Mouse (Mus musculus): ENCODE results near the gene Hist4h4. TPM values are rescaled to one million over a fixed set of nuclear protein-coding genes. Genes with fewer than 3 reads are reported as not detected.
A peak's percentile ranks its signal among the peaks of the same experiment; 100 is the strongest.

Hist4h4 gene
- polyA plus RNA-seq (2016; fragmentation: Nextera tagmentation; extraction: Ambion mirVana): 0.47 and 0.64 TPM in 2 replicates

- under 1% methylated on average over 50 of the region's 50 CpGs for WGBS
- Histone ChIP-seq H3K9me3 (no peaks in the 10 kb centered on the region), H3K4me3 (peak within 1 kb of the TSS; percentile 74), H3K27ac (replicated peaks) (peak within 1 kb of the TSS; percentile 99), H3K36me3 (replicated peaks) (no peaks in the 10 kb centered on the region), H3K27me3 (replicated peaks; ENCODE audit: low read depth, poor library complexity, severe bottlenecking) (no peaks in the 10 kb centered on the region), H3K4me1 (peaks cover 28% of the 10 kb centered on the region)
- peak; percentile 91 for DNase-seq (ENCODE audit: low spot score)
These were observed at the start of gene Hist4h4 for GRCm38 (mm10) chr6:136803739-136804633. Gene Hist4h4 (minus strand): TSS chr6:136804415.

- peak; percentile 60 for DNase-seq (ENCODE audit: low spot score)
These were observed 48.5 kb upstream of the Hist4h4 start for GRCm38 (mm10) chr6:136852762-136853161.

GRCm38 (mm10) chr6:136852348-136852747, 48.1 kb upstream of the Hist4h4 start:
- no peaks in the 10 kb centered on the region for H3K36me3 ChIP-seq (replicated peaks)
- peaks cover 34% of the 10 kb centered on the region for H3K4me1 ChIP-seq
- no peak overlapping the region for H3K4me3 ChIP-seq
- no peaks in the 10 kb centered on the region for H3K9me3 ChIP-seq
- H3K27me3 ChIP-seq (replicated peaks; ENCODE audit: low read depth, poor library complexity, severe bottlenecking): no peaks in the 10 kb centered on the region
- WGBS: 84% methylated on average over 4 of the region's 4 CpGs
- DNase-seq (ENCODE audit: low spot score): no peak
- peak overlapping the region; percentile 55 for H3K27ac ChIP-seq (replicated peaks)

More at GRCm38 (mm10) chr6:136852762-136853161, 48.5 kb upstream of the Hist4h4 start:
- peaks cover 38% of the 10 kb centered on the region for H3K4me1 ChIP-seq
- H3K4me3 ChIP-seq: no peak overlapping the region
- no peaks in the 10 kb centered on the region for H3K9me3 ChIP-seq
- H3K27ac ChIP-seq (replicated peaks): peak overlapping the region; percentile 55
- no peaks in the 10 kb centered on the region for H3K27me3 ChIP-seq (replicated peaks; ENCODE audit: low read depth, poor library complexity, severe bottlenecking)
- no peaks in the 10 kb centered on the region for H3K36me3 ChIP-seq (replicated peaks)
- 42% methylated on average over 3 of the region's 3 CpGs for WGBS

GRCm38 (mm10) chr6:136850267-136850666, 46.1 kb upstream of the Hist4h4 start:
- 70% methylated on average over 6 of the region's 6 CpGs for WGBS
- no peak for DNase-seq (ENCODE audit: low spot score)
- H3K4me3 ChIP-seq: no peak overlapping the region
- H3K4me1 ChIP-seq: peaks cover 20% of the 10 kb centered on the region
- H3K27me3 ChIP-seq (replicated peaks; ENCODE audit: low read depth, poor library complexity, severe bottlenecking): no peaks in the 10 kb centered on the region
- no peaks in the 10 kb centered on the region for H3K9me3 ChIP-seq
- no peak overlapping the region for H3K27ac ChIP-seq (replicated peaks)
- H3K36me3 ChIP-seq (replicated peaks): no peaks in the 10 kb centered on the region

GRCm38 (mm10) chr6:136848971-136849370, 44.8 kb upstream of the Hist4h4 start:
- Histone ChIP-seq H3K4me1 (peaks cover 15% of the 10 kb centered on the region), H3K9me3 (no peaks in the 10 kb centered on the region), H3K4me3 (no peak overlapping the region), H3K27ac (replicated peaks) (no peak overlapping the region), H3K27me3 (replicated peaks; ENCODE audit: low read depth, poor library complexity, severe bottlenecking) (no peaks in the 10 kb centered on the region), H3K36me3 (replicated peaks) (no peaks in the 10 kb centered on the region)
- no peak for DNase-seq (ENCODE audit: low spot score)
- 88% methylated on average over 5 of the region's 5 CpGs for WGBS

DNA sequence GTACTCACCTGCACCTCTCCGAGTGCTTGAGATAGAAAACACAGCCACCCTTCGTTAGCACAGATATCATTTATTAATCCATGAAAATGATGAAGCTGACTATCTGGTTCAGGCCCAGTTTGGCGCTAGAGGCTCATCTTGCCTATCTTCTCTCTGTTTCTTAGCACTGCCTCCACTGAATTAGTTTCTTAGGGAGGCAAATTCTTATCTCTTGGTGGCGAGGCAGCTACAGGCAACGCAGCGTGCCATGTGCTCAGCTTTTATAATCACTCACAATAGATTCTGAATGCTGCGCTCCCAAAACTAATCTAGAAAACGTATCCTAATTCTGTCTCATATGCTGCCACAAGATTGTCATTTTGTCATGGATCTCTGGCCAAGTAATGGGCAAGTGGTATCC, 44.2 kb upstream of the Hist4h4 start:
- Histone ChIP-seq H3K27ac (replicated peaks) (no peak overlapping the region), H3K36me3 (replicated peaks) (no peaks in the 10 kb centered on the region), H3K27me3 (replicated peaks; ENCODE audit: low read depth, poor library complexity, severe bottlenecking) (no peaks in the 10 kb centered on the region), H3K4me3 (no peak overlapping the region), H3K9me3 (no peaks in the 10 kb centered on the region), H3K4me1 (peaks cover 15% of the 10 kb centered on the region)
- 91% methylated on average over 8 of the region's 8 CpGs for WGBS
- DNase-seq (ENCODE audit: low spot score): no peak

DNA sequence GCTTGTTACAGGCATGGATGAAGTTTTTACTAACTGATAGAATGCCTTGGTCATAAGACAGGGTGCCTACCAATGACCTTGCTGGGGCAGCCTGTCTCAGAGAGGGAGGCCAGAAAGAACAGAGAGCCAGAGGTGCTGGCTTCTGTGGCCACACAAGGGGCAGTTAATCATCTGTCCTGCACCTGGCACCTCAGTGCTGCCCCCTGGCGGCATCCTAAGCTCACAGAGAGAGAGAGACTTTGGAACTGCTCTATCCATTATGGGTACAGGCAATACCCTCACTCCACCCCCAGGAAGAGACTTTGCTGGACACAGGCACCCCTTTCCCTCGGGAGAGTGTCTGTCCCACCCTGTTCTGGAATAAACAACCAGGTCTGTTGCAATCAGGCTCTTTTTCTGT, 43.6 kb upstream of the Hist4h4 start:
- WGBS: 34% methylated on average over 2 of the region's 2 CpGs
- Histone ChIP-seq H3K4me3 (no peak overlapping the region), H3K4me1 (peaks cover 9% of the 10 kb centered on the region), H3K27ac (replicated peaks) (no peak overlapping the region), H3K36me3 (replicated peaks) (no peaks in the 10 kb centered on the region), H3K27me3 (replicated peaks; ENCODE audit: low read depth, poor library complexity, severe bottlenecking) (no peaks in the 10 kb centered on the region), H3K9me3 (no peaks in the 10 kb centered on the region)
- peak; percentile 65 for DNase-seq (ENCODE audit: low spot score)

- DNase-seq (ENCODE audit: low spot score): no peak
- H3K4me3 ChIP-seq: no peak overlapping the region
- peaks cover 4% of the 10 kb centered on the region for H3K4me1 ChIP-seq
- H3K9me3 ChIP-seq: no peaks in the 10 kb centered on the region
- H3K27me3 ChIP-seq (replicated peaks; ENCODE audit: low read depth, poor library complexity, severe bottlenecking): no peaks in the 10 kb centered on the region
- 87% methylated on average over 3 of the region's 3 CpGs for WGBS
- no peak overlapping the region for H3K27ac ChIP-seq (replicated peaks)
- no peaks in the 10 kb centered on the region for H3K36me3 ChIP-seq (replicated peaks)
These were observed 43.1 kb upstream of the Hist4h4 start for GRCm38 (mm10) chr6:136847267-136847666.

- no peaks in the 10 kb centered on the region for H3K27me3 ChIP-seq (replicated peaks; ENCODE audit: low read depth, poor library complexity, severe bottlenecking)
- H3K4me1 ChIP-seq: no peaks in the 10 kb centered on the region
- H3K27ac ChIP-seq (replicated peaks): no peak overlapping the region
- WGBS: 62% methylated on average over 5 of the region's 5 CpGs
- H3K36me3 ChIP-seq (replicated peaks): no peaks in the 10 kb centered on the region
- no peak overlapping the region for H3K4me3 ChIP-seq
- DNase-seq (ENCODE audit: low spot score): no peak
- H3K9me3 ChIP-seq: no peaks in the 10 kb centered on the region
These were observed 41.7 kb upstream of the Hist4h4 start for GRCm38 (mm10) chr6:136845706-136846480.

- H3K4me1 ChIP-seq: no peaks in the 10 kb centered on the region
- no peak overlapping the region for H3K27ac ChIP-seq (replicated peaks)
- H3K4me3 ChIP-seq: no peak overlapping the region
- WGBS: 53% methylated on average over 2 of the region's 2 CpGs
- H3K36me3 ChIP-seq (replicated peaks): no peaks in the 10 kb centered on the region
- no peaks in the 10 kb centered on the region for H3K9me3 ChIP-seq
- no peak for DNase-seq (ENCODE audit: low spot score)
- no peaks in the 10 kb centered on the region for H3K27me3 ChIP-seq (replicated peaks; ENCODE audit: low read depth, poor library complexity, severe bottlenecking)
These were observed 40.7 kb upstream of the Hist4h4 start for GRCm38 (mm10) chr6:136844903-136845302.

- Histone ChIP-seq H3K27ac (replicated peaks) (no peak overlapping the region), H3K27me3 (replicated peaks; ENCODE audit: low read depth, poor library complexity, severe bottlenecking) (no peaks in the 10 kb centered on the region), H3K36me3 (replicated peaks) (no peaks in the 10 kb centered on the region), H3K4me1 (no peaks in the 10 kb centered on the region), H3K9me3 (no peaks in the 10 kb centered on the region), H3K4me3 (no peak overlapping the region)
- 85% methylated on average over 3 of the region's 3 CpGs for WGBS
- no peak for DNase-seq (ENCODE audit: low spot score)
These were observed 33.1 kb upstream of the Hist4h4 start for GRCm38 (mm10) chr6:136837323-136837722.

DNA sequence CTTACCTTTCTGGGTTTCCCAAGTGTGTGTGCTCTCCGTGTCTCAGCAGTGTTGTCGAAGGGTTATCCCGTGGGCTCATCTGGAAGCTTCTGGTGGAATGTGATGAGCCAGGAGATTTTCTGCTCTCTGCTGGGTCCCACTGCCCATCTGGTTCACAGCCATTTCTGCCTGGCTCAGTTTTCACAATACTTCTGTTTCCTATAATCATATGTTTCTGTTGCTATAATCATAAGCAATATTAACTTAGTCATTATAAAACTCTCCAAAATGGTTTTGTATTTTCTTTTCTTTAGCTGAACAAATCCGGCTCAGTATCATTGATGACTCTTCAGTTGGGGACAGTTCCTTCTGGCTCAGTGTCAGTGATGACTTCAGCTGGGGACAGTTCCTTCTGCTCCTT, 31.1 kb upstream of the Hist4h4 start, which contains the start of gene Smco3:
Gene Smco3 (minus strand): TSS at position 101 of the 400 bp plus-strand sequence.
- WGBS: 53% methylated on average over 4 of the region's 4 CpGs
- no peaks in the 10 kb centered on the region for H3K27me3 ChIP-seq (replicated peaks; ENCODE audit: low read depth, poor library complexity, severe bottlenecking)

More for the DNA sequence above, 31.1 kb upstream of the Hist4h4 start, which contains the start of gene Smco3:
- no peak within 1 kb of the TSS for H3K27ac ChIP-seq (replicated peaks)
- no peak for DNase-seq (ENCODE audit: low spot score)
- H3K36me3 ChIP-seq (replicated peaks): no peaks in the 10 kb centered on the region
- no peak within 1 kb of the TSS for H3K4me3 ChIP-seq
- no peaks in the 10 kb centered on the region for H3K4me1 ChIP-seq
- no peaks in the 10 kb centered on the region for H3K9me3 ChIP-seq

Data from embryonic facial prominence, embryonic 10.5 days (tissue).